Mouse (Mus musculus) lung, postnatal 25 days (tissue): ENCODE results near the gene B4galnt3.
"Not testable (repeated sequence)": the region's sequence is repeated elsewhere in the genome, so short reads cannot be mapped to it uniquely, and the experiment has no call there.

ENCODE experiments used
- DNase-seq: peaks from one replicate; pipeline ENCODE4 v3.0.0; 2022; ENCODE audit warnings: low spot score

B4galnt3 gene

GRCm38 (mm10) chr6:120294056-120294784 is at the start of gene B4galnt3, which contains the start of gene D330020A13Rik:
B4galnt3 (minus strand) TSS chr6:120294559.
D330020A13Rik (plus strand) TSS chr6:120294364.
- DNase-seq, result no peak

- no peak for DNase-seq
Measured at GRCm38 (mm10) chr6:120343992-120344391, 49.6 kb upstream of the B4galnt3 start.

- no peak for DNase-seq
Measured at GRCm38 (mm10) chr6:120332351-120332750, 38.0 kb upstream of the B4galnt3 start.

GRCm38 (mm10) chr6:120324295-120324927 is 30.1 kb upstream of the B4galnt3 start:
- DNase-seq, result peak; percentile 57

- no peak for DNase-seq
Measured at GRCm38 (mm10) chr6:120320369-120320768, 26.0 kb upstream of the B4galnt3 start.

- no peak for DNase-seq
Measured at GRCm38 (mm10) chr6:120319129-120319528, 24.8 kb upstream of the B4galnt3 start.

- DNase-seq, result no peak
Measured at GRCm38 (mm10) chr6:120318303-120318940, 24.1 kb upstream of the B4galnt3 start.

- no peak for DNase-seq
Measured at GRCm38 (mm10) chr6:120312443-120312842, 18.1 kb upstream of the B4galnt3 start.

GRCm38 (mm10) chr6:120309787-120310186 is 15.4 kb upstream of the B4galnt3 start:
- DNase-seq, result no peak

GRCm38 (mm10) chr6:120309338-120309737 is 15.0 kb upstream of the B4galnt3 start:
- no peak for DNase-seq

GRCm38 (mm10) chr6:120306859-120307594 is 12.7 kb upstream of the B4galnt3 start:
- no peak for DNase-seq

- DNase-seq, result no peak
Measured at GRCm38 (mm10) chr6:120302755-120303316, 8.5 kb upstream of the B4galnt3 start.

- peak; percentile 12 for DNase-seq
Measured at GRCm38 (mm10) chr6:120301137-120301536, 6.8 kb upstream of the B4galnt3 start.

- DNase-seq, result not testable (repeated sequence)
Measured at GRCm38 (mm10) chr6:120296589-120296988, 2.2 kb upstream of the B4galnt3 start.

GRCm38 (mm10) chr6:120294785-120295133 is 400 bp upstream of the B4galnt3 start:
- peak; percentile 69 for DNase-seq

- DNase-seq, result no peak
Measured at GRCm38 (mm10) chr6:120291396-120292009, 2.9 kb downstream of the B4galnt3 start.

GRCm38 (mm10) chr6:120289430-120289829 is 4.9 kb downstream of the B4galnt3 start:
- DNase-seq, result no peak

GRCm38 (mm10) chr6:120288541-120288940 is 5.8 kb downstream of the B4galnt3 start:
- no peak for DNase-seq

- DNase-seq, result no peak
Measured at GRCm38 (mm10) chr6:120287279-120287678, 7.1 kb downstream of the B4galnt3 start.

GRCm38 (mm10) chr6:120276874-120277449 is 17.4 kb downstream of the B4galnt3 start:
- no peak for DNase-seq

- DNase-seq, result no peak
Measured at GRCm38 (mm10) chr6:120275301-120275700, 19.1 kb downstream of the B4galnt3 start.
